Mouse (Mus musculus): ENCODE measurements at regions not wholly inside any gene's neighbourhood (a gene's known extent, or its start where the extent isn't known, plus 50 kb on each side); places are given as distances from the start of the nearest gene placed in this dataset.

DNA sequence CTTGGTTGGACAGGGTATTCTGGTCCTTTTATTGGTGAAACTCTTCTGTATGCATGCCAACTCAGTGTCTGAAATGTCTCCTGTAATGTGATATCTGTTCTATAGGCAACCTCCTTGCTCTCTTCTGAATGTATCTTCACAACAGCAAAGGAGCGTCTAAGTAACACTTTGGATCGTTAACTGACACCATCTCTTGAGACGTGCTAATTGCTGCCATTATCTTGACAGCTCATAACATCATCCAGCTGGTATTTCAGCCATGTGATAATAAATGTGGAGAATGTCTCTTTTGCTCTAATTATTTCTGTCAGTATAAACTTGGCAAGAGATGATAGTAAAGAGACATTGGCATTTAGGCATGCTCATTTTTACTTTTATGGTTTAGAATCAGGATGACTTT, 68.8 kb upstream of the Col8a1 start:
- Histone ChIP-seq H3K4me3 (ENCODE audit: low read length) (no peak overlapping the region), H3K9ac (ENCODE audit: low read depth, low read length) (no peak overlapping the region), H3K27ac (ENCODE audit: low read depth, low read length) (no peak overlapping the region), H3K27me3 (ENCODE audit: control insufficient read depth, insufficient read depth, low read length) (no peaks in the 10 kb centered on the region), H3K36me3 (ENCODE audit: control insufficient read depth, insufficient read depth, low read length) (no peaks in the 10 kb centered on the region), H3K4me1 (ENCODE audit: control insufficient read depth, insufficient read depth, low read length) (no peaks in the 10 kb centered on the region), H3K9me3 (ENCODE audit: control insufficient read depth, low read length) (no peaks in the 10 kb centered on the region), H3K4me2 (replicated peaks; ENCODE audit: low read depth, low read length) (no peak overlapping the region)
- WGBS: 12% methylated on average over 3 of the region's 3 CpGs
- no peak for ATAC-seq (ENCODE audit: low FRiP score, low TSS enrichment)

DNA sequence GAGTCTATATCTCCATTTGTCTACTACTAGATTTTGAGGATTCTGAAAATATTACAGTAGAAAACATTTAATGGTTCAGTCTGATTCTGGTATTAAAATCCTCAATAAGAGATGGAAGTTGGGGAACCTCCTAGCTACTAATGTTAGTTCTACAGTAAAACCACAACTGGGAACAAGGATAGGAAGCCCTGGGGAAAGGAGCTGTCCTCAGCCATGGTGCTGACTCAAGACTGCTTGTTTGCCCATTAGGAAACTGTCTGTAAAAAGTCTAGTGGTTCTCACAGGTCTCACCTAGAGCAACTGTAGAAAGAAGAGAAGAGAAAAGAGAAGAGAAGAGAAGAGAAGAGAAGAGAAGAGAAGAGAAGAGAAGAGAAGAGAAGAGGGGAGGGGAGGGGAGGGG, 90.9 kb upstream of the Col8a1 start:
- ATAC-seq (ENCODE audit: low FRiP score, low TSS enrichment): no peak

DNA sequence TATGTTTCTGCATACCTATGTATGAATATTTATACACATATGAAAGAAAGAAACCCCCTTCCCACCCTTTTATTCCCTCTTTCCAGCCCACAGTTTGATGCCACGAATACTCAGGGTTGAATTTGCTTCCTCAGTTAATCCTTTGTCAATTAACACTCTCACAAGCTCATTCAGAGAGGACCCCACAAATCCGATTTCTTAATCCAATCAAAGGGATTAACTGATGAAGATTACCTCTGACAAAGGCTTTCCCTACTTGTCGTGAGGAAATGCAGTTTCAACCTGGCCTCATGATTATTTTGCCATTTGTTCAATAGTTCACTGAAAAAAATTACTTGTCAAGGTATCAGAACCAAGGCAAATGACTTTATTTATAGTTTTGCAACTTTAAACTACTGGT, 91.8 kb upstream of the Col8a1 start:
- no peak overlapping the region for H3K4me3 ChIP-seq (ENCODE audit: low read length)
- no peaks in the 10 kb centered on the region for H3K36me3 ChIP-seq (ENCODE audit: control insufficient read depth, insufficient read depth, low read length)
- no peak overlapping the region for H3K9ac ChIP-seq (ENCODE audit: low read depth, low read length)
- H3K27me3 ChIP-seq (ENCODE audit: control insufficient read depth, insufficient read depth, low read length): no peaks in the 10 kb centered on the region
- no peak for ATAC-seq (ENCODE audit: low FRiP score, low TSS enrichment)
- no peaks in the 10 kb centered on the region for H3K4me1 ChIP-seq (ENCODE audit: control insufficient read depth, insufficient read depth, low read length)
- H3K9me3 ChIP-seq (ENCODE audit: control insufficient read depth, low read length): no peaks in the 10 kb centered on the region
- WGBS: 62% methylated on average over 3 of the region's 3 CpGs
- no peak overlapping the region for H3K27ac ChIP-seq (ENCODE audit: low read depth, low read length)
- H3K4me2 ChIP-seq (replicated peaks; ENCODE audit: low read depth, low read length): no peak overlapping the region

More for the DNA sequence above, 90.9 kb upstream of the Col8a1 start:
- Histone ChIP-seq H3K9ac (ENCODE audit: low read depth, low read length) (no peak overlapping the region), H3K4me3 (ENCODE audit: low read length) (no peak overlapping the region), H3K27ac (ENCODE audit: low read depth, low read length) (no peak overlapping the region), H3K4me1 (ENCODE audit: control insufficient read depth, insufficient read depth, low read length) (no peaks in the 10 kb centered on the region), H3K9me3 (ENCODE audit: control insufficient read depth, low read length) (no peaks in the 10 kb centered on the region), H3K4me2 (replicated peaks; ENCODE audit: low read depth, low read length) (no peak overlapping the region), H3K36me3 (ENCODE audit: control insufficient read depth, insufficient read depth, low read length) (no peaks in the 10 kb centered on the region), H3K27me3 (ENCODE audit: control insufficient read depth, insufficient read depth, low read length) (no peaks in the 10 kb centered on the region)

DNA sequence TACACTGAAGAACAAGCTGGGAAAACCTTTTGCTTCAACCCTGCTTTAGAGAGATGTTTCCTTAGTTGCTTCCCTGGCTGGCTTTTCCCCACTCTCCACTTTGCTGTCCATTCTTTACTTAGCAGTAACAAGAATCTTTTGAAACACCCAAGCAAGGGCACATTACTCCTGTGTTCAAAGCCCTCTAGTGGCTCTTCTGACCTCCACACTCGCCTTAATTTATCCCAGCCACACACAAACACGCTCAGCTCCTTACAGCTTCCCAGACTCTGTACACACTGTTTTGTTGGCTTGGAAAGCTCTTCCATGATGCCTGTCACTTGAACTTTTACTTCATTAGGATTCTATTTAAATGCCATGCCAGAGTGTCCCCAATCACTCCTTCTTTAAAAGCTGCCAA, 97.3 kb upstream of the Col8a1 start:
- no peaks in the 10 kb centered on the region for H3K36me3 ChIP-seq (ENCODE audit: control insufficient read depth, insufficient read depth, low read length)
- H3K27ac ChIP-seq (ENCODE audit: low read depth, low read length): no peak overlapping the region
- H3K4me2 ChIP-seq (replicated peaks; ENCODE audit: low read depth, low read length): no peak overlapping the region
- no peaks in the 10 kb centered on the region for H3K9me3 ChIP-seq (ENCODE audit: control insufficient read depth, low read length)
- H3K9ac ChIP-seq (ENCODE audit: low read depth, low read length): no peak overlapping the region
- no peak overlapping the region for H3K4me3 ChIP-seq (ENCODE audit: low read length)
- 53% methylated on average over 2 of the region's 2 CpGs for WGBS
- H3K27me3 ChIP-seq (ENCODE audit: control insufficient read depth, insufficient read depth, low read length): no peaks in the 10 kb centered on the region
- no peaks in the 10 kb centered on the region for H3K4me1 ChIP-seq (ENCODE audit: control insufficient read depth, insufficient read depth, low read length)
- no peak for ATAC-seq (ENCODE audit: low FRiP score, low TSS enrichment)

DNA sequence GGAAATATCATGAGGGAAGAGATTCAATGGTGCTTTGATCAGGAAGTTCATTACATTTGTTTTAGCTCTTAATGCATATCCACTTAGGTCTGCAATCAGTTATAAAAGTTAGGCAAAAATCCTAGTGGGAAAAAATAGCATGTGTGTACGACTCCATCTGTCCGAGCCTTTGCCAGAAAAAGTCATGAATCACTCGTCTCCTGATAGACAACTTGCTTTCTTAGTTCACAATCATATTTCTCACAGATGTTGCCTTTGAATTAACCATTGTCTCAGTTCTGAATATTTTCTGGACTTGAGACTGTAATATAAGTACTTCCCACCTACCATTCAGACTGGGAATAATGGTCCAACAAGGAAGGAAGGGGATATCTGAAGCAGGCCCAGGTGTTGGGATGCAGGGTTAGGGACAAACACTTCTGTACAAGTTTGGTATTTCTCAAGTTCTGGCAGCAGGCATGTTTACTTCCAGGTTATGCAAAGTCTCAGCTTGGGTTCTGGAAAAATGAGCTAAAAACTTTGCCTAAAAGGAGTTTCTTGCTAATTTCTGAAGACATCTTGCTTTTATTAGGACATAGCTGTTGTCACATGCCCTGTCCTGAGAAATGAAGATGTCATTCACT, 98.4 kb upstream of the Col8a1 start:
- WGBS: 75% methylated on average over 3 of the region's 3 CpGs
- H3K4me1 ChIP-seq (ENCODE audit: control insufficient read depth, insufficient read depth, low read length): no peaks in the 10 kb centered on the region
- H3K4me2 ChIP-seq (replicated peaks; ENCODE audit: low read depth, low read length): no peak overlapping the region
- H3K4me3 ChIP-seq (ENCODE audit: low read length): no peak overlapping the region
- H3K27ac ChIP-seq (ENCODE audit: low read depth, low read length): no peak overlapping the region
- ATAC-seq (ENCODE audit: low FRiP score, low TSS enrichment): no peak
- no peaks in the 10 kb centered on the region for H3K27me3 ChIP-seq (ENCODE audit: control insufficient read depth, insufficient read depth, low read length)
- H3K9ac ChIP-seq (ENCODE audit: low read depth, low read length): no peak overlapping the region
- H3K36me3 ChIP-seq (ENCODE audit: control insufficient read depth, insufficient read depth, low read length): no peaks in the 10 kb centered on the region
- H3K9me3 ChIP-seq (ENCODE audit: control insufficient read depth, low read length): no peaks in the 10 kb centered on the region

DNA sequence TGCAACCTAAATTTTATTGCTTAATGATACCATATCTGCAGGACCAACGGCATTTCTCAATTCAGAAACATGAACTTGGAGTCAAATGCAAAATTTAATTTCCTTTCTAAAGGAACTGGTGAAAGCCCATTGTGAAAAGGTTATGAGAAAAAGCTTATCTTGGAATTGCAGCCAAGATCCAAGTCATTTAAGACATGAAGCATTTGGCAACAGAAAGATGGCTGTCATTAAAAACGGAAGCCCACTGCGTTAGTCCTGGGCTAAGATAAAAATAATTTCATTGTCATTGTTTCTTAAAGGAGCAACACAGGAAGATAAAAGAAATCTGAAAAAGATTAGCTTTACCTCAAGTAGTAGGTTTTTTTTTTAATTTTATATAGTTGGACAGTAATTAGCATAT, 99.2 kb upstream of the Col8a1 start:
- no peak overlapping the region for H3K4me2 ChIP-seq (replicated peaks; ENCODE audit: low read depth, low read length)
- no peak overlapping the region for H3K9ac ChIP-seq (ENCODE audit: low read depth, low read length)
- no peaks in the 10 kb centered on the region for H3K27me3 ChIP-seq (ENCODE audit: control insufficient read depth, insufficient read depth, low read length)
- H3K36me3 ChIP-seq (ENCODE audit: control insufficient read depth, insufficient read depth, low read length): no peaks in the 10 kb centered on the region
- H3K4me1 ChIP-seq (ENCODE audit: control insufficient read depth, insufficient read depth, low read length): no peaks in the 10 kb centered on the region
- 77% methylated on average over 3 of the region's 3 CpGs for WGBS
- no peaks in the 10 kb centered on the region for H3K9me3 ChIP-seq (ENCODE audit: control insufficient read depth, low read length)
- no peak overlapping the region for H3K27ac ChIP-seq (ENCODE audit: low read depth, low read length)
- ATAC-seq (ENCODE audit: low FRiP score, low TSS enrichment): no peak
- no peak overlapping the region for H3K4me3 ChIP-seq (ENCODE audit: low read length)

DNA sequence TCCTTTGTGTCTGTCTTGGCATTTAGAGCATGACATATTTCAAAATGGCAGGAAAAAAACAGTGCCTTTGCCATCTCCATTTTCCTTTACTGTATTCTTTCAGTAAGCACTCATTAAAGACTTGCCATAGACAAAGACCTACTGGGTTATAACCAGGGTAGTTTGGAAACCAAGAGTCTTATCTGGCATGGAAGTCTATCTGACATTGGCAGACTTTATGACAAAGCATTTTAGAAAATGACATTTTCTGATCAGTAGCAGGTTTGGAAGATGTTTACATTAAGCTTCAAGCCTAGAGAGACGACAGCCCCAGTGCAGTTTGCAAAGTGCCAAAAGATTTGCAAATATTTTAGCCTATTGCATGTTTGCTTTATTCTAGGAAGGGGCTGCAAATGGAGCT, 102.5 kb upstream of the Col8a1 start:
- Histone ChIP-seq H3K36me3 (ENCODE audit: control insufficient read depth, insufficient read depth, low read length) (no peaks in the 10 kb centered on the region), H3K27ac (ENCODE audit: low read depth, low read length) (no peak overlapping the region), H3K9ac (ENCODE audit: low read depth, low read length) (no peak overlapping the region), H3K4me3 (ENCODE audit: low read length) (no peak overlapping the region), H3K27me3 (ENCODE audit: control insufficient read depth, insufficient read depth, low read length) (no peaks in the 10 kb centered on the region), H3K9me3 (ENCODE audit: control insufficient read depth, low read length) (no peaks in the 10 kb centered on the region), H3K4me2 (replicated peaks; ENCODE audit: low read depth, low read length) (no peak overlapping the region), H3K4me1 (ENCODE audit: control insufficient read depth, insufficient read depth, low read length) (no peaks in the 10 kb centered on the region)
- 52% methylated on average over 1 of the region's 1 CpGs for WGBS
- ATAC-seq (ENCODE audit: low FRiP score, low TSS enrichment): no peak

DNA sequence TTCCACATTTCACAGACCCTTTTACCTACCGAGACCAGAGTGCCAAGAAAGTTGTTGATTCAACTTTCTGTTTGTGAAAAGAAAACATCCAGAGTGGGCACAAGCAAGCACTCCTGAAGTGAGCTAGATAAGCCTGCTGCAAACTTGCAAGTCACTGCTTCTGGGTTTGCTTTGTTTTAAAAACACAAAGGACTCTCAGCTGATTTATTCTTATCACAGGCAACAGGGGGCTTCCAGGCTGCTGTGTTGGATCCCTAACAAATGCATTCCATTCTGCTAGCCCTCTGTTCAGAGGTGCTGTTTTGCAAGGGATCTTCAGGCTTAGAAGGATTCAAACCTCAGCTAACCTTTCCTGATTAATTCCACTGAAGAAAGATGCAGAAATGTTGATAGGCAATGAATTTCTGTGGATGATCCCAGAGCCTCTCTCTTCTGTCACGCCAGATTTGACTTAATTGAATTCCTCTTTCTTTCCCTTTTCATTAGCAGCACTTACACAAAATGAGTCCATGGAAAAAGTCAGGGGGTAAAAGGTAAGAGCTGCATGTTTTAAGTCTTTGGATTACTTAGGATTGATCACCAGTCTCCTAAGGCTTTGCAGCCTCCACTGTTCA, 103.7 kb upstream of the Col8a1 start:
- H3K27ac ChIP-seq (ENCODE audit: low read depth, low read length): no peak overlapping the region
- WGBS: 20% methylated on average over 2 of the region's 2 CpGs

DNA sequence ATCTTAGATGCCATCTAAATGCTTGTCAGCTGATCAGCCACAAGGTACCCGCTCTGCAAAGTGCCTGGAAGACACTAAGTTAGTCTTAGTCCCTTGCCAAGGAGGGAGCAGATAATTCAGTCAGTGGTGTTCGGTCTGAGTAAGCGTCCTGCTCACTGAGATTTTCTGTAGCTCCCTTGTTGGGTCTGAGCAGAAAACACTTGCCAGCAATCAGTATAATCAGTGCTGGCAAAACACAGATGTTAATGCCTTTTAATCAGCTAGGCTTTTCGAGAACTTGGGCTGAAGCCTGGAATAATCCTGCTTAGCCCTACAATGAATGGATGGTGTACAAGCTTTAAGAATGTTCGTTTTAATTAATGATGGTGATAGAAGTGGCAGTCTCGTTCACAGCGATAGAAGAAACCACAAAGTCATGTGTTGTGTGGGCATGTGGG, 104.2 kb upstream of the Col8a1 start:
- no peaks in the 10 kb centered on the region for H3K27me3 ChIP-seq (ENCODE audit: control insufficient read depth, insufficient read depth, low read length)
- no peak for ATAC-seq (ENCODE audit: low FRiP score, low TSS enrichment)
- no peak overlapping the region for H3K27ac ChIP-seq (ENCODE audit: low read depth, low read length)
- H3K9me3 ChIP-seq (ENCODE audit: control insufficient read depth, low read length): no peaks in the 10 kb centered on the region
- no peak overlapping the region for H3K4me2 ChIP-seq (replicated peaks; ENCODE audit: low read depth, low read length)
- H3K9ac ChIP-seq (ENCODE audit: low read depth, low read length): no peak overlapping the region
- H3K4me3 ChIP-seq (ENCODE audit: low read length): no peak overlapping the region
- WGBS: 46% methylated on average over 7 of the region's 7 CpGs
- H3K36me3 ChIP-seq (ENCODE audit: control insufficient read depth, insufficient read depth, low read length): no peaks in the 10 kb centered on the region
- no peaks in the 10 kb centered on the region for H3K4me1 ChIP-seq (ENCODE audit: control insufficient read depth, insufficient read depth, low read length)

More for the DNA sequence above, 103.7 kb upstream of the Col8a1 start:
- no peaks in the 10 kb centered on the region for H3K4me1 ChIP-seq (ENCODE audit: control insufficient read depth, insufficient read depth, low read length)
- H3K27me3 ChIP-seq (ENCODE audit: control insufficient read depth, insufficient read depth, low read length): no peaks in the 10 kb centered on the region
- no peaks in the 10 kb centered on the region for H3K36me3 ChIP-seq (ENCODE audit: control insufficient read depth, insufficient read depth, low read length)
- H3K4me2 ChIP-seq (replicated peaks; ENCODE audit: low read depth, low read length): no peak overlapping the region
- no peak overlapping the region for H3K9ac ChIP-seq (ENCODE audit: low read depth, low read length)
- no peak overlapping the region for H3K4me3 ChIP-seq (ENCODE audit: low read length)
- no peaks in the 10 kb centered on the region for H3K9me3 ChIP-seq (ENCODE audit: control insufficient read depth, low read length)
- ATAC-seq (ENCODE audit: low FRiP score, low TSS enrichment): no peak

Data from kidney, embryonic 14.5 days (tissue).